Mouse (Mus musculus) C2C12 (cell line): ENCODE results near the gene Mief1.

Experiments used
- CEBPB ChIP-seq: IDR thresholded peaks from one replicate; pipeline ENCODE4 v1.6.1; 2011; ENCODE audit warnings: low read depth, mild to moderate bottlenecking, control low read depth, moderate library complexity
- CTCF ChIP-seq: IDR thresholded peaks from one replicate; pipeline ENCODE4 v1.5.1; 2011; ENCODE audit not compliant: control insufficient read depth, insufficient read depth, insufficient read length
- MAX ChIP-seq: IDR thresholded peaks from one replicate; pipeline ENCODE4 v1.6.1; 2011; ENCODE audit warnings: mild to moderate bottlenecking, control low read depth
- MYOG ChIP-seq: IDR thresholded peaks from one replicate; pipeline ENCODE4 v1.6.1; 2011; ENCODE audit not compliant: control insufficient read depth, insufficient read length; ENCODE audit errors: extremely low read depth
- USF1 ChIP-seq: IDR thresholded peaks from one replicate; pipeline ENCODE4 v1.6.1; 2011; ENCODE audit warnings: low read depth, mild to moderate bottlenecking, control low read depth, moderate library complexity

- TF ChIP-seq CTCF (no peak), MAX (no peak), MYOG (no peak), USF1 (no peak), CEBPB (no peak)
These were observed 16.8 kb downstream of the Mief1 start for GRCm38 (mm10) chr15:80250586-80250985.
